Mouse (Mus musculus) olfactory bulb, adult 2 months (tissue): Measurements from ENCODE around the gene Six4.

Experiments
- CTCF ChIP-seq: fragments of 200-500 bp; IDR thresholded peaks from 2 replicates; pipeline ENCODE4 v1.5.1; 2012; ENCODE audit warnings: low read depth, mild to moderate bottlenecking, low read length, moderate library complexity; ENCODE audit not compliant: insufficient read depth
- POLR2A ChIP-seq: fragments of 200-500 bp; IDR thresholded peaks from 2 replicates; pipeline ENCODE4 v1.6.1; 2012; ENCODE audit warnings: mild to moderate bottlenecking, low read depth, low read length, moderate library complexity; ENCODE audit not compliant: insufficient read depth

DNA sequence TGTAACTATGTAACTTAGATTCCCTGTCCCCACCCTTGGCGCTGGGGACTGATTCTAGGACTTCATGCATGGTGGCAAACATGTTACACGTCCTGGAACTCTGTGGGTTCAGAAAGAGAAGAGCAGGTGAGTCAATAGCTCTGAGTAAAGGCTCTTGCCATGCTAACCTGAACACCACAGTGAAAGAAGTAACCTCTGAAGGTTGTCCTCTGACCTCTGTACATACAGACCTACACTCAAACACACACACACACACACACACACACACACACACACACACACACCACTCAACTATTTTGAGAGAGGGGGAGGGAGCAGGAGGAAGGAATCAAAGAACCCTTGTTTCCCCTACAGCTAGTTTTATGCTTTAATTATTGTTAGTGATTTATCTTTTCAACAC is 19.1 kb downstream of the Six4 start:
- TF ChIP-seq CTCF, result no peak
- TF ChIP-seq POLR2A, result no peak
